Mouse (Mus musculus) kidney, adult 2 months (tissue): Measurements from ENCODE around the gene Defb11. TPM values are rescaled to one million over a fixed set of nuclear protein-coding genes. Genes with fewer than 3 reads are reported as not detected.
"Not testable (repeated sequence)": the region's sequence is repeated elsewhere in the genome, so short reads cannot be mapped to it uniquely, and the experiment has no call there.

Experiments
- DNase-seq: peaks from one replicate; pipeline ENCODE4 v3.0.0; 2021
- H3K27ac ChIP-seq: fragments of 200-500 bp; 2 replicates; pipeline ENCODE4 v1.5.1; 2012; ENCODE audit warnings: low read depth, low read length, control low read depth, inconsistent platforms; ENCODE audit not compliant: insufficient read depth
- H3K27me3 ChIP-seq: fragments of 200-500 bp; replicated peaks from 2 replicates; pipeline ENCODE4 v1.6.1; 2012; ENCODE audit warnings: mild to moderate bottlenecking, moderate library complexity, low read length, inconsistent platforms; ENCODE audit not compliant: control insufficient read depth, insufficient read depth
- H3K36me3 ChIP-seq: fragments of 200-500 bp; 2 replicates; pipeline ENCODE4 v1.6.1; 2012; ENCODE audit warnings: mild to moderate bottlenecking, moderate library complexity, low read length, inconsistent platforms; ENCODE audit not compliant: control insufficient read depth, insufficient read depth
- H3K4me1 ChIP-seq: fragments of 200-500 bp; 2 replicates; pipeline ENCODE4 v1.6.1; 2011; ENCODE audit warnings: low read length; ENCODE audit not compliant: control insufficient read depth, insufficient read depth
- H3K4me3 ChIP-seq: fragments of 200-500 bp; 2 replicates; pipeline ENCODE4 v1.5.1; 2011; ENCODE audit warnings: mild to moderate bottlenecking, low read depth, low read length, control low read depth; ENCODE audit not compliant: insufficient read depth
- CTCF ChIP-seq: fragments of 200-500 bp; conservative IDR thresholded peaks from 2 replicates; pipeline ENCODE4 v1.5.1; 2011; ENCODE audit warnings: low read depth, mild to moderate bottlenecking, control low read depth, low read length, moderate library complexity, mixed read lengths; ENCODE audit not compliant: insufficient read depth, insufficient read length
- POLR2A ChIP-seq: fragments of 200-500 bp; IDR thresholded peaks from one replicate; pipeline ENCODE4 v1.6.1; 2011; ENCODE audit warnings: low read depth, low read length, control low read depth
- WGBS: fragments of 180-500 bp; shearing (Covaris S2); methylation state at CpG from one replicate; pipeline ENCODE4 v1.1.7; 2018; 5-methylcytosine and 5-hydroxymethylcytosine counted together
- polyA plus RNA-seq: library from polyadenylated mRNA; depleted of rRNA; stranded (reverse); fragments of >200 nt; gene quantifications from 2 replicates; pipeline ENCODE4 v1.2.3, GENCODE M21; 2012; rRNA removed

Gene Defb11
- polyA plus RNA-seq, 1 experiment, result 3.6 TPM

DNA sequence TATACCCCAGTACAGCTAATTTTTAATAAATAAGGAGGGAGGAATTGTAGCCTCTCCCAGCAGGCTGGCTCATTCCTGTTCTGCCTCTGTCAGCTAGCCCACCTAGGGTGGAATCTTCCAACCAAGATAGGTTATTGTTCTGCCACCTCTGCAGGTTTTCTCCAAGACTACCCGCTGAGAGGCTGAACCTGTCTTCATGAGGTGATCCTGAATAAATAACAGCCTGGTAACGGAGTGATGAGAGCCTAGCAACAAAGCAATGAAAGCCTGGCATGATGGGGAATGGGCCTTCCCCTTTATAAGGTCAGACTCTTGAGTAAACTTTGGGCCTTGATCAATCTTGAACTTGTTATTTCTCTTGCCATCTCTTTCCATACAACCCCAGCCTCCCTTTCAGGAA, 6.3 kb upstream of the Defb11 start:
- no peak overlapping the region for H3K27ac ChIP-seq
- H3K4me1 ChIP-seq, result no peaks in the 10 kb centered on the region
- H3K27me3 ChIP-seq, result no peaks in the 10 kb centered on the region
- WGBS, result 38% methylated on average over 2 of the region's 2 CpGs
- H3K36me3 ChIP-seq, result no peaks in the 10 kb centered on the region
- DNase-seq, result no peak
- no peak for TF ChIP-seq CTCF
- no peak for TF ChIP-seq POLR2A
- H3K4me3 ChIP-seq, result no peak overlapping the region

DNA sequence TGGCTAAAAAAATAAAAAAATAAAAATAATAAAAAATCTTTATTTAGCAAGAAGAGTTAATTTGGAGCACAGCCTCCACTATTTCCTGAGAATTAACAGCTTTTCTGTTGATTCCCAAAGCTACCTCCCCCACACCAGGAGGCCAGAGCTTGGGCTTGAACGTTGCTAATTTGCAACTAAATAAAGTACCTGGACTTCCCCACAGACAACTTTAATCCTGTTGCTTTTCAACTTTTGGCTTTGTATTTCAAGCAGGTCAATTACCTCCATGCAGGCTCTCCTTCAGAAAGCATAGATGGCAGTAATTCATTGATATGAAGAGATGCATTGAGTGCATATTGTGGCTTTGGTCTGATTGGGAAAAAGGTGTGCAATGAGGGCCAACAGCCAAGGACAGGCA, 5.7 kb upstream of the Defb11 start:
- no peak overlapping the region for H3K4me3 ChIP-seq
- no peaks in the 10 kb centered on the region for H3K27me3 ChIP-seq
- no peak for DNase-seq
- WGBS, result 17% methylated on average over 1 of the region's 1 CpGs
- no peaks in the 10 kb centered on the region for H3K4me1 ChIP-seq
- no peak for TF ChIP-seq CTCF
- no peak for TF ChIP-seq POLR2A
- H3K36me3 ChIP-seq, result no peaks in the 10 kb centered on the region
- H3K27ac ChIP-seq, result no peak overlapping the region

- DNase-seq, result peak; percentile 10
- H3K27ac ChIP-seq, H3K36me3 ChIP-seq, H3K27me3 ChIP-seq, H3K4me3 ChIP-seq, H3K4me1 ChIP-seq: not testable (repeated sequence)
These were observed 20.9 kb downstream of the Defb11 start, which contains the start of gene Defb9 for GRCm38 (mm10) chr8:21885321-21885720. Defb9 (minus strand) TSS chr8:21885421.

- not testable (repeated sequence) for DNase-seq, H3K27me3 ChIP-seq, H3K4me1 ChIP-seq, H3K4me3 ChIP-seq, H3K27ac ChIP-seq, H3K36me3 ChIP-seq
- WGBS, result 50% methylated on average over 1 of the region's 1 CpGs
These were observed 47.6 kb downstream of the Defb11 start, which contains the start of gene Defb10 for GRCm38 (mm10) chr8:21858586-21858985. Defb10 (plus strand) TSS chr8:21858901.

Other genes with a start within 250 kb of the Defb11 start
- gene Defa34, start 240.6 kb downstream of the Defb11 start, polyA plus RNA-seq, result not detected in 2 replicates
- gene AY761184, start 202.8 kb downstream of the Defb11 start, polyA plus RNA-seq, result not detected in 2 replicates
- not detected in 2 replicates for gene Defa24, start 171.9 kb downstream of the Defb11 start, polyA plus RNA-seq
- gene Defb50, start 82.9 kb downstream of the Defb11 start, polyA plus RNA-seq, result not detected in 2 replicates
- 1.5 and 2.4 TPM in 2 replicates for gene Defb2, start 66.5 kb downstream of the Defb11 start, polyA plus RNA-seq
- not detected in 2 replicates for gene Defb10, start 47.5 kb downstream of the Defb11 start, polyA plus RNA-seq
- gene Defb9, start 21.0 kb downstream of the Defb11 start, polyA plus RNA-seq, result not detected in 2 replicates
- not detected in 2 replicates for gene Defb15, start 26.3 kb upstream of the Defb11 start, polyA plus RNA-seq
- not detected in 2 replicates for gene Defb35, start 31.9 kb upstream of the Defb11 start, polyA plus RNA-seq
- gene Defb13, start 40.4 kb upstream of the Defb11 start, polyA plus RNA-seq, result not detected in 2 replicates
- gene Fam90a1a, start 52.3 kb upstream of the Defb11 start, polyA plus RNA-seq, result 0.05 TPM in 1 of 2 replicates, not detected in the other
- not detected in 2 replicates for gene Ccdc70, start 63.4 kb upstream of the Defb11 start, polyA plus RNA-seq
- 1.1 and 1.4 TPM in 2 replicates for gene Atp7b, start 153.9 kb upstream of the Defb11 start, polyA plus RNA-seq
- gene Alg11, start 154.3 kb upstream of the Defb11 start, polyA plus RNA-seq, result 3.6 and 5.7 TPM in 2 replicates
- 0.59 and 0.65 TPM in 2 replicates for gene Nek5, start 218.6 kb upstream of the Defb11 start, polyA plus RNA-seq